Mouse (Mus musculus): ENCODE measurements at regions not wholly inside any gene's neighbourhood (a gene's known extent, or its start where the extent isn't known, plus 50 kb on each side); places are given as distances from the start of the nearest gene placed in this dataset.
A peak's percentile ranks its signal among the peaks of the same experiment; 100 is the strongest.

DNA sequence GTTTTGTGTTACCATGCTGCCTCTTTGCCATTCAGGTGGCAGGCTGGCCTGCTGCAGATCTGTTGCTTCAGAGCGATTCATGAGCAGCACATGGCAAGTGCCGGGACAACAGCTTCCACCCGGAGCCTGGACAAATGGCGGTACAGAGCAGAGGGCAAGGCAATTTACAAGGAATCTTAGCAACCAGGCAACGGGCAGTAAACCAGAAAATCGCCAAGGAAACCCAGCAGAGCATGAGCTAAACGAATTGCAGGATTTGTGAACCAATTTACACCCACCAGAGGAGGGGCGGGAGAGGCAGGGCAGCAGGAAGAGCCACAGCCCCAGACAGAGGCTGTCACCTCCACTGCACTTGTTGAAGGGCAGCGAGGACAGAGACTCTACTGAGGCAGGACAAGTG, 60.5 kb upstream of the Loxl4 start:
- intact Hi-C loops (cut with DNase I) = no loop called here
- peak; percentile 50 to 64 for DNase-seq (ENCODE audit: low spot score in 2 of 2)

DNA sequence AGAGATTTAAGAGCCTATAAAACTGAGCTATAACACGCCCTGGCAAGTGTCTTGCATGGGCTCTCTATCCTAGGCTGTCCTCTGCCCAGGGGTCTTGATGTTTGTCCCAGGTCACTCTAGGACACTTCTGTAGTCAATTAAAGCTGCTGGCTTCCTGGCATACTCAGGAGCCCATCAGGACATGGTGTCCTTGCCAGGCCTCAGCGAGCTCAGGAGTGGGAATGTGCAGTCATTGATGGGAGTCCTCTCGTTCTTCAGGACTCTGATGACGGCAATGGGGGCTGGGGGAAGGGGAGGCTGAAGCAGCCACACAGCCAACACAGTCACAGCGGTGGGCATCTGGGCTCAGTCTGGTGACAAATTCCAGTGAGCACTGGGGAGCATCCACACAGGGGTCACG, 57.3 kb upstream of the Loxl4 start:
- intact Hi-C loops (cut with DNase I) = no loop called here
- no peak for DNase-seq (ENCODE audit: low spot score in 2 of 2)

DNA sequence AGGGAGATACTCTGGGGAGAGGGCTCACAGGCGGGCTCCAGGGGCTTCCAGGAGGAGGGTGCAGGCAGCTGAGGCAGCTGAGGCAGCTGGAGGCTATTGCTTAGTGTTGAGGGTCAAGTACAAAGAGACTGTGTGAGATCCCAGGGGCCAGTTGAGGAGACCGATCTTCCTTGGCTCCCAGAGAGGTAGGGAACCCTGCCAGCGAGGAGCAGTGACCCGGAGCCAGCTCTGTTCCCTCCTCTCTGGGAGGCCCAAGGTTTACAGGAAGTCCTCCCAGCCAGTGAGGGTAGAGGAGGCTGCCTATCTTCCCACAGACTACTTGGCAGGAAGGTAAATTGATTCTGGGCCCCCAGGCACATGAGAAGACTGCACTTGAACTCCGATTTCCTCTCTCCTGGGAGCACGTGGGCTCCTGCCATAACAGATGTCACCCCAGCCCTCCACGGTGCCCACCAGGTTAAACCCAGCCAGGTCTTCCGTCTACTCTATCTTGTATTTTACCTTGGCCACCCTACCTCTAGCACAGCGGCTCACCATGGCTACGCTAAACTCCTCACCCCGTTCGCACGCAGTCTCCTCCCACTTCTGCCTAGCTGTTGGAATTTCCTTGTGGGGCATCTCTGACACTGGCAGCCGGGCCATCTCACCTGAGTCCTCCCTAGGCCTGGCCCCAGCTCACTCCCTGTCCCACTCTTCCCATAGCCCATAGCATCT, 55.9 kb upstream of the Loxl4 start:
- intact Hi-C loops (cut with DNase I) = no loop called here
- DNase-seq (ENCODE audit: low spot score in 2 of 2) = no peak

DNA sequence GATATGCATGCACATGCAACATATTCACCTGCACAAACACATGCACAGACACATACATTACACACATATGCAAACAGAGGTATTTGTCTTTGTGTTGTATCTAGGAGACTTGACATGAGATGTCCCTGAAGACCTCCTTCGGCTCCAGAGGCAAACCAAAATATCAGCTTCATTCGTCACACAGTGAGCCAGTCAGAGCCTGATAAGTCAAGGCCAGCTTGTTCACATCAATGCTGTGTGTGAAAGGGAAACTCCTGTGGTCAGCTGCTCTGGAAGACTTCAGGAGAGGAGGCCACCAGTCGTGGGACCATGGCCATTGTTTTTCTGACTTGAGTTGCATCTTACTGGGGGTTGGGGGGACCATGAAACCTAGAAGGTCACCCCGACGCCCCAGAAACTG, 54.3 kb upstream of the Loxl4 start:
- DNase-seq (ENCODE audit: low spot score in 2 of 2) = no peak
- intact Hi-C loops (cut with DNase I) = no loop called here

All from left cerebral cortex, postnatal 25 days (tissue).